Mouse (Mus musculus) bone marrow macrophage, adult 2 months (primary cell): Measurements from ENCODE around the gene Dlgap3.

ENCODE experiments used
- CTCF ChIP-seq: IDR thresholded peaks from 2 replicates; pipeline ENCODE4 v1.5.1; 2012; ENCODE audit warnings: low read depth, mild to moderate bottlenecking, low read length, moderate library complexity
- POLR2A ChIP-seq: IDR thresholded peaks from 2 replicates; pipeline ENCODE4 v1.6.1; 2012; ENCODE audit warnings: mild to moderate bottlenecking, low read depth, low read length, borderline replicate concordance

- TF ChIP-seq CTCF (no peak), POLR2A (no peak)
Observed at GRCm38 (mm10) chr4:127211318-127211717, 42.3 kb downstream of the Dlgap3 start.
